Mouse (Mus musculus) bone marrow, adult 2 months (tissue): ENCODE results near the gene Card14.

Experiments used
- CTCF ChIP-seq: fragments of 200-500 bp; IDR thresholded peaks from 2 replicates; pipeline ENCODE4 v1.5.1; 2011; ENCODE audit warnings: low read length, control low read depth; ENCODE audit not compliant: control insufficient read depth, insufficient read depth
- POLR2A ChIP-seq: fragments of 200-500 bp; IDR thresholded peaks from 2 replicates; pipeline ENCODE4 v1.6.1; 2011; ENCODE audit warnings: low read depth, mild to moderate bottlenecking, control low read depth, low read length, borderline replicate concordance; ENCODE audit not compliant: control insufficient read depth

DNA sequence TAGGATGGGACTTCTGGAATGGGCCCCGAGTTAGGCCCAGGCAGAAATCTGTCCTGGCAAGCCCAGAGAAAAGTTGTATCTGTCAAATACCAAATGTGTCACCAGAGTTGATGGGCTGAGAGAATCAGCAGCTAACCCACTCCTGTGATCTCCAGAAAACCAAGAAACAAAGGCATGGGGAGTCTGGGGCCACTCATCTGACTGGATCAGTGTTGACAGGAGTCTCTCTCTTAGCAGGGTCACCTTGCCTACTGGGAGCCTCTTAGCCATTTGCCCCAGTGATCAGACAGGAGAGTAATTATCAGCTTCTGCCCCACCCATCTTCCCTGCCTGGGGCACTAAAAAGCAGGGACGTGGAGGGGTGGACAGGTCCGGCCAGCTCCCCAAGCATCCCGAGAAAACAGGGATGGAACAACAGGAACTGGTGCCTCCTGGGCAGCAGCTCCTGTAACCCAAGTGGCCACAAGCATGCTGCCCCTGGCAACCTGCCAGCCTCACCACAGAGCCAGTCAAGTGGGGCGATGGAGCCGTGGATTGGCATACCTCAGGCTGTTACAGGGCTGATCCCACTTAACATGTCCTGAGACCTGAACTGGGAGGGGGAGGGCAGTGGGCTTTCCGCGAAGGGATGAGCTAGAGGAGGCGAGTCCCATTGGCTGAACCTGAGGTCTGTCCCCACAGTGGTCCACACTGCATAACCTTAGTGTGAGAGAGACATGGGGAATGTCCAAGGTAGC lies 21.6 kb upstream of the Card14 start:
- TF ChIP-seq CTCF: no peak
- no peak for TF ChIP-seq POLR2A
